Mouse (Mus musculus) adrenal gland, adult (tissue): ENCODE measurements at regions not wholly inside any gene's neighbourhood (a gene's known extent, or its start where the extent isn't known, plus 50 kb on each side); places are given as distances from the start of the nearest gene placed in this dataset.

Experiments used
- DNase-seq, 2 experiments: peaks; one replicate each; pipeline ENCODE4 v3.0.0; 2022 to 2023; ENCODE audit warnings: low spot score in 1 of 2; ENCODE audit not compliant: inconsistent age in 2 of 2

GRCm38 (mm10) chr9:112992937-112993336 is 715.1 kb downstream of the Pdcd6ip start:
- DNase-seq, result no peak

- no peak for DNase-seq
Measured at GRCm38 (mm10) chr9:112983353-112983752, 724.7 kb downstream of the Pdcd6ip start.

- no peak for DNase-seq
Measured at GRCm38 (mm10) chr9:112951567-112951966, 715.8 kb upstream of the Arpp21 start.

DNA sequence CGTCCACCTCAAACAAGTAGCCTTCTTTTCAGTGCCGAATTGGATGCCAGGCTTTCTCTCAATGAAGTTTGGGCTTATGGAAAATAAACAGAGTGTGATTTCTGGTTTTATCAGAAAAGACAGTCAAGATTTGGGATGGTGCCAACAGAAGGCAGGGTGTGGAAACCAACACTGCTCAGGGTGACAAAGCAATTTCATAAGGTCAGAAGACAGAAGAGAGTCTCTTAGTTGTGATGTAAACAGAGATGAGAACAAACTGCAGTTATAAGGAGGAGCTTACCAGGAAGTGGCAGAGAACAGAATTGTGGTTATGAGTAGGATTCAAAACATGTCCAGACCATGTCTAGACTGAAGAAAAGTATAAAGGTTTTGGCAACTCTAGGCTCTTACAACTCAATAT is 714.3 kb upstream of the Arpp21 start:
- DNase-seq, result no peak

DNA sequence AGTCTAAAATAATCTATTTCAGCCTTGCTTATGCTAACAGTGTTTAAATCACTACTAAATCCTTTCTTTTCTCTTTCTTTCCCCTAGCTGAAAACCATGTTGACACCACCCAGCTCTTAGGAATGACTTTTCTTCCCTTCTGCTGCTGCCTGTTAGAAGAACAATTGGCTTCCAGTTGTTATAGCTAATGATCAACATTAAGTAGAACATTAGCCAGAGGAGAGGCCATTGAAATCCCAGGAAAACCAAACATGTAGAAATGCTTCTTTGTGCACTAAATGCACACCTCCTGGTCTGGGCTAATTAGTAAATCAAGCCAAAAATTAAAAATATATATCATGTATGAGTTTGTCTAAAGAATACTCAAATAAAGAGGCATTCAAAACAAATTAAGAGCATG is 703.0 kb upstream of the Arpp21 start:
- DNase-seq, result no peak

- DNase-seq, result no peak
Measured at GRCm38 (mm10) chr9:112909311-112910101, 673.8 kb upstream of the Arpp21 start.

GRCm38 (mm10) chr9:112905955-112906354 is 670.2 kb upstream of the Arpp21 start:
- DNase-seq, result no peak

DNA sequence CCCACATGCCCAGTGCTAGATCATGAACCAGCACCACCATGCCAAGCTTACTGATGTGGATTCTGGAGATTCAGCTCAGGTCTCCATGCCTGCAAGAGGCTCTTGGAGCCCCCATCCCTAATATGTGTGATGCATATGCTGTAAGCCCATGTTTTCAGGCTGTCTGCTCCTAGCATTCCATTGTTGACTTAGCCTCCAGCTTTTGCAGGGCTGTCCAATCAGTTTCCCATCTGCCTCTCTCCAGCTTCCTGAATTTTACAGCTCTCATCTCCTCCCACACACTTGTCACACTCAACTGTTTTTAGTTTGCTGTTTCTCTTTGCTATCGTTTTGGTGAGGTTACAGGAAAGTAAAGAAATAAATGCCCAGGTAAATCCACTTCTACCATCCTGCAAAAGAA is 629.2 kb upstream of the Arpp21 start:
- no peak for DNase-seq

- no peak for DNase-seq
Measured at GRCm38 (mm10) chr9:112861136-112861535, 625.4 kb upstream of the Arpp21 start.

GRCm38 (mm10) chr9:112860307-112860893 is 624.7 kb upstream of the Arpp21 start:
- no peak for DNase-seq

GRCm38 (mm10) chr9:112841473-112841872 is 605.7 kb upstream of the Arpp21 start:
- peak in 1 of 2 experiments; percentile 18 for DNase-seq

GRCm38 (mm10) chr9:112839071-112839793 is 603.5 kb upstream of the Arpp21 start:
- DNase-seq, result no peak

DNA sequence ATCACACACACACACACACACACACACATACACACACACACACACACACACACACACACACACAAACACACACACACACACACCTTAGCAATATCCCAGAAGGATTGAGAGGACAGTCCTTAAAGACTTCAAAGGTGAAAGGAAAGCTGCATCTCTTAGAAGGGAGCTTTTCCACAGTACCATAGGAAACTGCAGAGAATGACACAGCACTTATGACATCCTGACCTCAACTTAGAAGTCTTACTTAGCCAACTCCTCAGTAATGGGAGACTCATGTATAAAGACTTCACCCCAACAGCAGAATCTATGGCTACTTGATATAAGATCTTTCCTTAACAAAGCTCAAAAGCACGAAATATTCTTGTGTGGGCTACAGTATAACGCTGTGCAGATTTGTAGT is 601.8 kb upstream of the Arpp21 start:
- DNase-seq, result no peak

GRCm38 (mm10) chr9:112834441-112835245 is 598.9 kb upstream of the Arpp21 start:
- no peak for DNase-seq

GRCm38 (mm10) chr9:112831102-112831501 is 595.4 kb upstream of the Arpp21 start:
- no peak for DNase-seq

GRCm38 (mm10) chr9:112828602-112829001 is 592.9 kb upstream of the Arpp21 start:
- peak; percentile 65 to 77 for DNase-seq

DNA sequence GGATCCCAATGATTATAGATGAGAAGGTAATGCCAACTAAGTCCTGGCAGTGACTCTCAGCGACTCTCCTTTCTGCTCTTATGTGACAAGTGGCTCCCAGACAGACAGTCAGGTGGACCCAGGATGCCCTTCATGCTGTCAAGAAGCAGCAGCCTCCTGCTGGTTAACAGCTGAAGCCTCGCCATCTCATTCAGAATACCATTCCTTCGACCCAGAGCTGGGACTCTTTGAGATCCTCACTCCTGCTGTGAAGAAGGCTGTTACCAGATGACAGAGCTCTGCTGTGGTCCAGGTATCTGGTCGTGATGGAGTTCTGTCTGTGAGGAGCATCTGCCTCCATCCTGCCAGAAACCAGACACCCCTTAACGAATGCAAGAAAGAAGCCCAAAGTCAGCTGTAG is 590.9 kb upstream of the Arpp21 start:
- no peak for DNase-seq

DNA sequence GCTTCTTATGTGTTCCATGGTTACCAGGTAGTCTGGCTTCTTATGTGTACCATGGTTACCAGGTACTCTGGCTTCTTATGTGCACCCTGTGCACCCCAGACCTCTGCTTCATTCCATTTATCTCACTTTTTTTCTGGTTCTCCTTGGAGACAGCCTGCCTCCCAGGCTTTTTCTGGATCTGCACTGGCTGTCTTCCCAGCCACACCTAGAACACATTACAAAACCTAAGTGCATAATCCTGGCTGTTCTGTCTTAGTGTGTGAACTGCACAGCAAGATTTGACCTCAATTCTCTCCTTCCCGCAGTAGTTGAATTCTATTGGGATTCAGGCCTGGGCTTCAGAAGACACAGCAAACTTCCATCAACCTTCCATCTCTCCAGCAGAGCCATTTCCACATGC is 586.2 kb upstream of the Arpp21 start:
- DNase-seq, result no peak

DNA sequence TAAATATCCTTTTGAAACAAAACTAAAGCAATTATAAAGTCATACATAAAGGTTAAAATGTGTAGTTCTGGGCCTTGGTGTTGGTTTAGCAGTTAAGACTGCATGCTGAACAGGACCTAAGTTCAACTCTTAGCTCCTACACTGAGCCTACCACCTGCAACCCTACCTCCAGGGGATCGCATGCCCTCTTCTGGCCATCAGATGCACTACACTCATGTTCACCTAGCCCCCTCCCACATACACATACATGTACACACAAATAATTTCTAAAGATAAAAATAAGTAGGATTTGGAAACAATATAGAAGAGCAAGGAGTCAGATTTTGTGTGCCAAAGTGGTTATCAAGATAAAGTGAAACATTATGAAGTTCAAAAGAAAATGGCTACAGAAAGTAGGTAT is 576.2 kb upstream of the Arpp21 start:
- DNase-seq, result peak in 1 of 2 experiments; percentile 28

- DNase-seq, result no peak
Measured at GRCm38 (mm10) chr9:112799583-112800220, 564.0 kb upstream of the Arpp21 start.

DNA sequence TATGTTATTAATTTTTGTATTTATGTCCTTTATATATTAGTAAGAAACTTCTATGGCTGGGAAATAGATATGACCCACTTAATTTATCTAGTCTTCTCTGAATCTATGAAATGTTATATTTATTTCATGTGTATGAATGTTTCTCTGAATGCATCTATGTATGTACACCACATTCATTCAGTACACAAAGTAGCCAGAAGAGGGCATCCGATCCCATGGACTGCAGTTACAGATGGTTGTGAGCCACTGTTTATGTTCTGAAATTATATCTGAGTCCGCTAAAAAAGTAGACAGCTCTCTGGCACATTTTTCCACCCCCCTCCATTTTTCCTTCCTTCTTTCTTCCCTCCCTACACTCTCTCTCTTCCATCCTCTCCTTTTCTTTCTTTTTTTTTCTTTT is 557.8 kb upstream of the Arpp21 start:
- no peak for DNase-seq
